Mouse (Mus musculus) neural tube, embryonic 11.5 days (tissue): ENCODE data around the gene Gm10073. TPM values are rescaled to one million over a fixed set of nuclear protein-coding genes. Genes with fewer than 3 reads are reported as not detected.
"Not testable (repeated sequence)": the region's sequence is repeated elsewhere in the genome, so short reads cannot be mapped to it uniquely, and the experiment has no call there.

ENCODE experiments used
- ATAC-seq: fragments of 200-750 bp; cut with Nextera tagmentation; 2 replicates; pipeline ENCODE4 v1.8.0; 2017; ENCODE audit warnings: moderate number of reproducible peaks, mild to moderate bottlenecking, moderate TSS enrichment, moderate library complexity; ENCODE audit not compliant: insufficient read depth, low FRiP score, low TSS enrichment
- DNase-seq: peaks from one replicate; pipeline ENCODE4 v3.0.0-alpha.2; 2015; ENCODE audit warnings: low spot score
- H3K27ac ChIP-seq: fragments of 300-500 bp; sonication (generic); 2 replicates; pipeline ENCODE4 v1.5.1; 2014; ENCODE audit warnings: low read depth, mild to moderate bottlenecking, low read length
- H3K27me3 ChIP-seq: fragments of 300-500 bp; sonication (generic); 2 replicates; pipeline ENCODE4 v1.6.1; 2014; ENCODE audit warnings: mild to moderate bottlenecking, low read length, mixed read lengths; ENCODE audit not compliant: control insufficient read depth, insufficient read depth
- H3K36me3 ChIP-seq: fragments of 300-500 bp; sonication (generic); 2 replicates; pipeline ENCODE4 v1.6.1; 2014; ENCODE audit warnings: mild to moderate bottlenecking, low read length, moderate library complexity, mixed read lengths; ENCODE audit not compliant: control insufficient read depth, insufficient read depth
- H3K4me1 ChIP-seq: fragments of 300-500 bp; sonication (generic); 2 replicates; pipeline ENCODE4 v1.6.1; 2014; ENCODE audit warnings: low read length, mixed read lengths; ENCODE audit not compliant: control insufficient read depth, insufficient read depth
- H3K4me2 ChIP-seq: fragments of 300-500 bp; sonication (generic); 2 replicates; pipeline ENCODE4 v1.6.1; 2014; ENCODE audit warnings: low read depth, mild to moderate bottlenecking, moderate library complexity
- H3K4me3 ChIP-seq: fragments of 300-500 bp; sonication (generic); 2 replicates; pipeline ENCODE4 v1.5.1; 2014; ENCODE audit warnings: low read depth, low read length
- H3K9ac ChIP-seq: fragments of 300-500 bp; sonication (generic); 2 replicates; pipeline ENCODE4 v1.6.1; 2014; ENCODE audit warnings: mild to moderate bottlenecking, low read length
- H3K9me3 ChIP-seq: fragments of 300-500 bp; sonication (generic); 2 replicates; pipeline ENCODE4 v1.6.1; 2016; ENCODE audit warnings: low read length; ENCODE audit not compliant: control insufficient read depth
- WGBS: fragments of 180-500 bp; shearing (Covaris S2); extraction: QIAGEN DNeasy Blood & Tissue Kit; methylation state at CpG from one replicate; pipeline ENCODE4 v1.1.7; 2014; 5-methylcytosine and 5-hydroxymethylcytosine counted together
- polyA plus RNA-seq: library from polyadenylated mRNA; unstranded; fragments of >200 nt; fragmentation: Nextera tagmentation; extraction: Ambion mirVana; gene quantifications from 2 replicates; pipeline ENCODE4 v1.2.1, GENCODE M21; 2014

Gene Gm10073
- polyA plus RNA-seq, 1 experiment from 2014 or later, result 4.8 TPM

- H3K27ac ChIP-seq, result no peak overlapping the region
- ATAC-seq (no peak), DNase-seq (no peak)
- no peaks in the 10 kb centered on the region for H3K36me3 ChIP-seq
- no peak overlapping the region for H3K9ac ChIP-seq
- 92% methylated on average over 8 of the region's 8 CpGs for WGBS
- no peaks in the 10 kb centered on the region for H3K27me3 ChIP-seq
- H3K9me3 ChIP-seq, result no peaks in the 10 kb centered on the region
- H3K4me1 ChIP-seq, result no peaks in the 10 kb centered on the region
- no peak overlapping the region for H3K4me3 ChIP-seq
- H3K4me2 ChIP-seq, result no peak overlapping the region
Observed at GRCm38 (mm10) chr8:106586896-106587295, 13.6 kb upstream of the Gm10073 start.

GRCm38 (mm10) chr8:106585671-106586037 lies 12.4 kb upstream of the Gm10073 start:
- Histone ChIP-seq H3K36me3 (no peaks in the 10 kb centered on the region), H3K9me3 (no peaks in the 10 kb centered on the region), H3K27me3 (no peaks in the 10 kb centered on the region), H3K4me3 (no peak overlapping the region), H3K4me1 (no peaks in the 10 kb centered on the region), H3K4me2 (no peak overlapping the region), H3K9ac (no peak overlapping the region), H3K27ac (no peak overlapping the region)
- 93% methylated on average over 3 of the region's 3 CpGs for WGBS
- ATAC-seq, result no peak
- DNase-seq, result no peak

GRCm38 (mm10) chr8:106584942-106585670 lies 11.8 kb upstream of the Gm10073 start:
- H3K4me2 ChIP-seq, result no peak overlapping the region
- H3K27ac ChIP-seq, result no peak overlapping the region

GRCm38 (mm10) chr8:106581344-106582088 lies 8.3 kb upstream of the Gm10073 start:
- H3K36me3 ChIP-seq, result no peaks in the 10 kb centered on the region
- WGBS, result 75% methylated on average over 6 of the region's 6 CpGs
- no peak overlapping the region for H3K4me2 ChIP-seq
- ATAC-seq (no peak), DNase-seq (no peak)
- H3K27me3 ChIP-seq, result no peaks in the 10 kb centered on the region
- no peak overlapping the region for H3K4me3 ChIP-seq
- no peak overlapping the region for H3K9ac ChIP-seq
- no peaks in the 10 kb centered on the region for H3K9me3 ChIP-seq
- no peaks in the 10 kb centered on the region for H3K4me1 ChIP-seq
- no peak overlapping the region for H3K27ac ChIP-seq

More at GRCm38 (mm10) chr8:106584942-106585670, 11.8 kb upstream of the Gm10073 start:
- Histone ChIP-seq H3K4me3 (no peak overlapping the region), H3K27me3 (no peaks in the 10 kb centered on the region), H3K4me1 (no peaks in the 10 kb centered on the region), H3K36me3 (no peaks in the 10 kb centered on the region), H3K9me3 (no peaks in the 10 kb centered on the region), H3K9ac (no peak overlapping the region)
- ATAC-seq (no peak), DNase-seq (no peak)
- WGBS, result 79% methylated on average over 11 of the region's 11 CpGs

GRCm38 (mm10) chr8:106579510-106579909 lies 6.2 kb upstream of the Gm10073 start:
- H3K4me2 ChIP-seq, result no peak overlapping the region
- no peaks in the 10 kb centered on the region for H3K9me3 ChIP-seq
- H3K36me3 ChIP-seq, result no peaks in the 10 kb centered on the region
- ATAC-seq (no peak), DNase-seq (no peak)
- no peaks in the 10 kb centered on the region for H3K27me3 ChIP-seq
- WGBS, result 75% methylated on average over 2 of the region's 2 CpGs
- H3K27ac ChIP-seq, result no peak overlapping the region
- H3K9ac ChIP-seq, result no peak overlapping the region
- no peak overlapping the region for H3K4me3 ChIP-seq
- H3K4me1 ChIP-seq, result no peaks in the 10 kb centered on the region

- H3K4me2 ChIP-seq, result no peak overlapping the region
- H3K27ac ChIP-seq, result no peak overlapping the region
- H3K4me1 ChIP-seq, result no peaks in the 10 kb centered on the region
- H3K9ac ChIP-seq, result no peak overlapping the region
- no peak overlapping the region for H3K4me3 ChIP-seq
- no peak for DNase-seq
- WGBS, result 61% methylated on average over 6 of the region's 6 CpGs
- H3K27me3 ChIP-seq, result no peaks in the 10 kb centered on the region
- H3K9me3 ChIP-seq, result no peaks in the 10 kb centered on the region
- H3K36me3 ChIP-seq, result no peaks in the 10 kb centered on the region
- no peak for ATAC-seq
Observed at GRCm38 (mm10) chr8:106576849-106577555, 3.7 kb upstream of the Gm10073 start.

- ATAC-seq, result no peak
Observed at GRCm38 (mm10) chr8:106574283-106574682, 1.0 kb upstream of the Gm10073 start.

GRCm38 (mm10) chr8:106572175-106572574 lies 1.1 kb downstream of the Gm10073 start:
- ATAC-seq, H3K9me3 ChIP-seq, H3K4me1 ChIP-seq, DNase-seq, H3K4me2 ChIP-seq, H3K9ac ChIP-seq, H3K27ac ChIP-seq, H3K36me3 ChIP-seq, H3K27me3 ChIP-seq, H3K4me3 ChIP-seq: not testable (repeated sequence)
- WGBS, result 79% methylated on average over 1 of the region's 1 CpGs

More at GRCm38 (mm10) chr8:106574283-106574682, 1.0 kb upstream of the Gm10073 start:
- no peaks in the 10 kb centered on the region for H3K27me3 ChIP-seq
- no peak overlapping the region for H3K4me2 ChIP-seq
- no peak overlapping the region for H3K27ac ChIP-seq
- H3K36me3 ChIP-seq, result no peaks in the 10 kb centered on the region
- H3K9ac ChIP-seq, result no peak overlapping the region
- no peak for DNase-seq
- no peaks in the 10 kb centered on the region for H3K9me3 ChIP-seq
- H3K4me3 ChIP-seq, result no peak overlapping the region
- no peaks in the 10 kb centered on the region for H3K4me1 ChIP-seq
- WGBS, result 83% methylated on average over 4 of the region's 4 CpGs
